Mouse (Mus musculus) natural killer cell, adult 2 months (primary cell): Measurements from ENCODE around the gene Bcl3.
A peak's percentile ranks its signal among the peaks of the same experiment; 100 is the strongest.

Source experiments
- DNase-seq, 2 experiments: peaks; one replicate each; pipeline ENCODE4 v3.0.0; 2022; ENCODE audit warnings: low spot score in 2 of 2

The Bcl3 gene

GRCm38 (mm10) chr7:19822604-19823058 lies at the start of gene Bcl3:
Gene Bcl3 (minus strand): TSS chr7:19822770.
- peak; percentile 84 for DNase-seq

- DNase-seq = peak in 1 of 2 experiments; percentile 49
Measured at GRCm38 (mm10) chr7:19871943-19872601, 49.5 kb upstream of the Bcl3 start.

- peak; percentile 36 to 67 for DNase-seq
Measured at GRCm38 (mm10) chr7:19871137-19871621, 48.6 kb upstream of the Bcl3 start.

GRCm38 (mm10) chr7:19867751-19868399 lies 45.3 kb upstream of the Bcl3 start:
- DNase-seq = no peak

GRCm38 (mm10) chr7:19866490-19866889 lies 43.9 kb upstream of the Bcl3 start:
- no peak for DNase-seq

GRCm38 (mm10) chr7:19865246-19866036 lies 42.9 kb upstream of the Bcl3 start:
- DNase-seq = no peak

GRCm38 (mm10) chr7:19864241-19864640 lies 41.7 kb upstream of the Bcl3 start:
- no peak for DNase-seq

GRCm38 (mm10) chr7:19861199-19861598 lies 38.6 kb upstream of the Bcl3 start, which contains the start of gene Ceacam16:
Gene Ceacam16 (minus strand): TSS chr7:19861299.
- DNase-seq = no peak

GRCm38 (mm10) chr7:19859740-19860139 lies 37.2 kb upstream of the Bcl3 start:
- DNase-seq = no peak

GRCm38 (mm10) chr7:19856283-19856682 lies 33.7 kb upstream of the Bcl3 start:
- no peak for DNase-seq

- DNase-seq = peak; percentile 20 to 36
Measured at GRCm38 (mm10) chr7:19855663-19856062, 33.1 kb upstream of the Bcl3 start.

- DNase-seq = no peak
Measured at GRCm38 (mm10) chr7:19853526-19853925, 31.0 kb upstream of the Bcl3 start.

- no peak for DNase-seq
Measured at GRCm38 (mm10) chr7:19851858-19852570, 29.4 kb upstream of the Bcl3 start, which contains the start of gene Gm19345. Gene Gm19345 (plus strand): TSS chr7:19852003.

- peak; percentile 38 to 59 for DNase-seq
Measured at GRCm38 (mm10) chr7:19844521-19845171, 22.1 kb upstream of the Bcl3 start.

- peak; percentile 66 to 81 for DNase-seq
Measured at GRCm38 (mm10) chr7:19843561-19843960, 21.0 kb upstream of the Bcl3 start.

GRCm38 (mm10) chr7:19842885-19843504 lies 20.4 kb upstream of the Bcl3 start:
- no peak for DNase-seq

GRCm38 (mm10) chr7:19841686-19842413 lies 19.3 kb upstream of the Bcl3 start:
- no peak for DNase-seq

GRCm38 (mm10) chr7:19840936-19841335 lies 18.4 kb upstream of the Bcl3 start:
- no peak for DNase-seq

GRCm38 (mm10) chr7:19840371-19840770 lies 17.8 kb upstream of the Bcl3 start:
- DNase-seq = no peak

- no peak for DNase-seq
Measured at GRCm38 (mm10) chr7:19836843-19837242, 14.3 kb upstream of the Bcl3 start.
